Mouse (Mus musculus) cerebellum, postnatal 10 days (tissue): ENCODE data around the gene Ppp1r12c.

Experiments
- DNase-seq, 2 experiments: peaks; one replicate each; pipeline ENCODE4 v3.0.0; 2021; ENCODE audit warnings: mixed read lengths in 2 of 2

Ppp1r12c gene

DNA sequence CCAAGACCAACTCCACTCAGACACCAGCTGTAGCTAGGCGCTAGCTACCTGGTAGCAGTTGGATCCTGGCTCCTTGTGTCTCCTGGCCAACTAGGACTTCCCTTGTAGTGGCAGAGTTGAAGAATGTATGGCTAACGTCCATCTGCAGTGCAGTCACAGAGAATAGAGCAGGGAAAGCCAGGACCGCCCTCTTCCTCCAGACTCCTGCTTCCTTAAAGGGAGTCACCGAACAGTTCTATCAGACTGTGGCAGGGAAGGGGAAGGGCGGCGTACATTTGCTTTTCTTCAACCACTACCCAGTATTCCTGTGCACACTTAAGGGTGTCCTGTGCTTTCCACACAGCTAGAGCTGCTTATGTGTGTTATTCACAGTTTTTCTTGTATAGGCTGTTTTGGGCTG is 10.2 kb downstream of the Ppp1r12c start:
- DNase-seq, result no peak

DNA sequence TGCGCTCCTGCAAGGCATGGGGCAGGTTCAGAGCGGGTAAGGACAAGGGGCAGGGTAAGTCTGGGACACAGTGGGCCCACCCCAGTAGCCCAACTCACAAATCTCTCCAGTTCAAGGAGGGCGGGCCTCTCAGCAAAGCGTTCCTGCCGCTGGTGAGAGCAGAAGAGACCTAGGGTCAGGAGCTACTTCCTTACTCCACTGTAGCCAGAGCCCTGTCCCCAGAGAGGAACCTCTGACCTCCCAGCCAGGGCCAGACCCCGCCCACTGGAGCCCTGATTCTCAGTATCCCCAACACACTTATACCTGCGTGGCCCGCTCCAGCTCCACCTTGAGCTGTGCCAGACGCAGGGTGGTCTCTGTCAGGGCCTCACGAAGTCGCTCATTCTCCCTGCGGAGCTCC is 19.2 kb downstream of the Ppp1r12c start:
- DNase-seq, result no peak

DNA sequence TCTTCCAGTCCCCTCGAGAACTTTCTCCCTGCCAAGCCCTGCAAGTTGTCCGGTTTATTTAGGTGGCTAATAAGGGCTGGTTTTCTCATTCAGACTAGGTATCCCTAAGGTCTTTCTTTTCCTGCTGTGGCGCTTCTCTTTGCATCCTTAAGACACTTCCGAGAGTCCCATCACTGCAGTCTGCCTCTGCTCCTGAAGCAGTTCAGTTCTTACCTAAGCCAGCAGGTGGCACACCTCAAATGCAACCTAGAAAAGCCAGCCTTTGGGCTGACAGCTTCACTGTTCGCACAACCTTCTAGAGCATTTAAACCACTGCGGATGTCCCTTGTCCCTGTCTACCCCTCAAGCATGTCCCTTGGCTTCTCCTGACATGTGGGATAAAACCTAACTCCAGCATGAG is 21.8 kb downstream of the Ppp1r12c start:
- DNase-seq, result peak; percentile 64 to 74

DNA sequence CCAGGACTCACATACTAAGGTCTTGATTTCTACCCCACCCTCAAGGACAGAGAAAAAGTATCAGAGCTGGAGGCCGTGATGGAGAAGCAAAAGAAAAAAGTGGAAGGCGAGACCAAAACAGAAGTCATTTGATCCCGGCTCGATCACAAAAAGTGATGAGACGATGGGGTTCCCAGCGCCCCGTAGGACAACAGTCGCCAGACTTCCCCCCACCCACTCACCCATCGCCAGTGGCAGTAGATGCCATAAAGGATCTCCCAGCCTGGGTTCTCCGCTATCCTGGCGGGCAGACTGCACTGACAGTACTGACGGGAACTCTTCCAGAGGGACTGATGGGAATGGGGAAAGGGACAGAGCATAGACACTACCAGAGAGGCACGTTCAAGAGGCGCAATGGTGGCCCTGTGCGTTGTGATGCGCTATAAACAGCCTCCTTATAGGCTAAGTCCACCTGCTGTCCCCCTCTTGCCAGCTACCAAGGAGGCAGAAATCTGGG is 22.6 kb downstream of the Ppp1r12c start:
- peak in 1 of 2 experiments; percentile 28 for DNase-seq

DNA sequence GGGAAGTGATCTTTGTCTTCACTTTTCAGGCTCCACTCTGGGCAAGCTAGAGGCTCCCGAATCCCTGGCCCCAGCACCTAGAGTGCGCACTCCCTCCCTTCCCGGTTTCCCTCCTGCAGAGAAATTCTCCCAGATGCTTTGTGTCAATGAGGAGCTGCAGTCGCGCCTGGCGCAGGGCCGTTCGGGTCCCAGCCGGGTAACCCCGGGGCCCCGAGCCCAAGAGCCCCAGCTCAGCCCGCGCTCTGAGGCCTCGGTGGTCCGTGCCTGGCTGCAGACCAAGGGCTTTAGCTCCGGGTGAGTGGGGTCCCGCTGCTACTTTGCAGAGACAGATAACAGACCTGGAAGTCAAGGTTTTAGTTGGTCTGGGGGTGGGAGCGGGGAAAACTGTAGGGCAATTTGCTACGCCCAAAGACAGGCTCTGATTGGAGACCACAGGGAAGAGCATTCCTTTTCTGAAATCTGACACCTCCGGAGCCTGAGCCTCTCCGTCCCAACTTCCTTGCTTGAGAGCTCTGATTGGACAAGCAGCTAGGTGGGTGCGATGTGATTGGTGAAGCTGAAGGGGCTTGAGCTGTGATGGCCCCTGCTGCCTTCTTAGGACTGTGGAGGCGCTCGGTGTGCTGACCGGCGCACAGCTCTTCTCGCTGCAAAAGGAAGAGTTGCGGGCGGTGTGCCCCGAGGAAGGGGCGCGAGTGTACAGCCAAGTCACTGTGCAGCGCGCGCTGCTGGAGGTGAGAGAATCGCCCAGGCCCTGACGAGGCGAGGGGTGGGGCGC is 23.3 kb downstream of the Ppp1r12c start:
- DNase-seq, result peak; percentile 82 to 85

DNA sequence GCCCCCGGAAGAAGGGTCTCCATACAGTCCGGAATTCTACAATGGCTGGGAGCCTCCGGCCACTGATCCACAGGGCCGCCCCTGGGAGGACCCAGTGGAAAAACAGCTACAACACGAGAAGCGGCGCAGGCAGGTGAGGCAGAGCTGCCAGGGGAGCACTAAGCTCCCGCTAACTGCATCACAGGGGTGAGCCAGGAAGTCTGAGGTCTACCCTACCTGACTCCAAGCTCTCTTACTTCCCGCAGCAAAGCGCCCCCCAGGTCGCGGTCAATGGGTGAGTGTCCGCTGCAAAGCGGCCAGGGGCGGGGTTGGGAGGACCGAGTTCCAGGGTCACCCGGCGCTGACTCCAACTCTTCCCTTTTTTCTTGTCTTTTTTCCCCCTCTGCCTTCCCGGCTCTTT is 27.5 kb downstream of the Ppp1r12c start:
- peak in 1 of 2 experiments; percentile 17 for DNase-seq

DNA sequence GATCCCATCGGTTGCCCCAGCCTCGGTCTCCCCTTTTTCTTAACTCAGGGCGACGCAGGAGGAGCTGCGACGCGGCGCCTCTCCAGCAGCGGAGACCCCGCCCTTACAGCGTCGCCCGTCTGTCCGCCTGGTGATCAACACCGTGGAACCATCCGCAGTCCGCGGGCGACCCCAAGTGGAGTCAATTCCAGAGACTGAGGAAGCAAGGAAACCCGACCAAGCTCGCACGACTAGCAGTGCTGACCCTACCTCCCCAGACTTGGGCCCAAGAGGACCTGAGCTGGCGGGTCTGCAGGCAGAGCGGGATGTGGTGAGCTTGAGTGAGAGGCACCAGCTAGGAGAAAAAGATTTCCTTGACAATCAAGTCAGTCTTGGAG is 30.3 kb downstream of the Ppp1r12c start:
- peak; percentile 94 to 95 for DNase-seq

DNA sequence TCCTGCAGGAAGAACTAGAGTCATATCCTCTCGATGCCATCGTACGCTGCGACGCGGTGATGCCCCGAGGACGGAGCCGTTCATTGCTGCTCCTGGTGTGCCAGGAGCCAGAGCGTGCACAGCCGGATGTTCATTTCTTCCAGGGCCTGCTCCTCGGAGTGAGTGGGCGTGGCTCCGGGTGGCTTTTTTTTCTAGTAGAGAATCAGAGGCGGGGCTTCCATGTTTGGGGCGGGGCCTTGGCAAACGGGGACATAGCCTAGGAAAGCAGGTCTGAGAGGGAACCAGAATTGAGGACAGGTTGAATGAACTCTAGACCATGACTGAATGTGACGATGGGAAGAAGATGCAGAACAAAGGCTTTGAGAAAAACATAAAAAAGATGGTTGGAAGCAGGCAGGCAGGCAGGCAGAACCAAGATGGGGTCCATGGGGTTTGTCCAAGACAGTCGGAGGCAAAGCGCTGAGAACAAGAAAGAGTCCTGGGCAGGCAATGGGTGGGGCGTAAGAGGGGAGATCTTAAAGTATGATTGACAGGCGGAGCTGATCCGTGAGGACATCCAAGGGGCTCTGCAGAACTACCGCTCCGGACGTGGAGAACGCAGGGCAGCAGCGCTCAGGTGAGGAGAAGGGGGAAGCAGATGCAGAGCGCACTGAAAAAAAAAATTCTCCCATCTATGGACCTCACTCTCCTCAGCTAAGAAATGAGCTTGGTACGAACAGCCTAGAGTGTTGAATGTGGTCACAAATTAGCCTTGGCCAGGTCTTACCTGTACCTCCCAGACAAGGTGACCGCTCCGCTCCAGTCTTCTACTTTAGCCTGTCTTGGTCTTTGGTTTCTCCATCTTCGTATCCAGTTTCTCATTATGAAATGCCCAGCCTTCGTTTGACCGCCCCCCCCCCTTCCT is 31.0 kb downstream of the Ppp1r12c start:
- DNase-seq, result peak; percentile 84

DNA sequence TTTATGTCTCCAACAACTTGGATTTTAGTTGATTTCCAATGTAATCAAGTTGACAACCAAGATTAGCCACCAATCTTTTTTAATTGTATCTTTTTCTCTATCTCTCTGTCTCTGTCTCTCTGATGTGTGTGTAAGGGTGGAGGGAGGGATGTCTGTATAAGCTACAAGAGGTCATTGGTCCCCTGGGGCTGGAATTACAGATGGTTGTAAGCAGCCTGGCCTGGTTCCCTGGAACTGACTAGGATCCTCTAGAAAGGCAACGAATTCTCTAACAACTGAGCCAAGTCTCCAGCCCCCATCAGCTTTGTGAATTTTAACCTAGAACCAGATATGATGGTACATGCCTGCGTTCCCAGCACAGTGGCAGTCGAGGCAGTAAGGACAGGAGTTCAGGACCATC is 33.7 kb downstream of the Ppp1r12c start:
- DNase-seq, result peak; percentile 49 to 54

DNA sequence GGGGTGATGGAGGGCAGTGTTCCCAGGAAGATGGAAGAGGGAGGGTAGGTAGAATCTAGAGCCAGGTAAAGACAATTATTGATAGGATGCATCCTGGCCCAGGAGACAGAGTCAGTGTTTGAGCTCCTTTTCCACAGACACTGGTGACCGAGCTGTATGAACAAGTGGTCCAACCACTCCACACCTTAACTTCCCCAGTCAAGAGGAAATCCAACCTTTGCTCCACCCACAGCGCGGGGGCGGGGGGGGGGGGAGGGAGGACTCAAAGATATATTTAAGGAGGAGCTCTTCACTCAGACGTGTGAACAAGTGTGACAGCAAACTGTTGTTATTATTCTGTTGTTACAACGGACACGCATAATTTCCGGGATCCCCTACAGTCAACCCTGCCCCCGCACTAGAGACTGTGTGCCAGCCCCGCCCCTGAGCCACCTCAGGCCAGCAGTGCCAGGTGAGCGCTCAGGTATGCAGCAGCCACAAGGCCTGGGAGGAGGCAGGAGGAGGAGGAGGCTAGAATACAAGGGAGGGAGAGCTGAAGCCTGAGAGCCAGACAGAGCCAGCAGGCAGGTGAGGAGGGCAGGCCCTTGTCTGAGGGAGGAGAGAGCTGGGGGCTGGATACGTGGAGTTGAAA is 37.2 kb downstream of the Ppp1r12c start:
- no peak for DNase-seq

DNA sequence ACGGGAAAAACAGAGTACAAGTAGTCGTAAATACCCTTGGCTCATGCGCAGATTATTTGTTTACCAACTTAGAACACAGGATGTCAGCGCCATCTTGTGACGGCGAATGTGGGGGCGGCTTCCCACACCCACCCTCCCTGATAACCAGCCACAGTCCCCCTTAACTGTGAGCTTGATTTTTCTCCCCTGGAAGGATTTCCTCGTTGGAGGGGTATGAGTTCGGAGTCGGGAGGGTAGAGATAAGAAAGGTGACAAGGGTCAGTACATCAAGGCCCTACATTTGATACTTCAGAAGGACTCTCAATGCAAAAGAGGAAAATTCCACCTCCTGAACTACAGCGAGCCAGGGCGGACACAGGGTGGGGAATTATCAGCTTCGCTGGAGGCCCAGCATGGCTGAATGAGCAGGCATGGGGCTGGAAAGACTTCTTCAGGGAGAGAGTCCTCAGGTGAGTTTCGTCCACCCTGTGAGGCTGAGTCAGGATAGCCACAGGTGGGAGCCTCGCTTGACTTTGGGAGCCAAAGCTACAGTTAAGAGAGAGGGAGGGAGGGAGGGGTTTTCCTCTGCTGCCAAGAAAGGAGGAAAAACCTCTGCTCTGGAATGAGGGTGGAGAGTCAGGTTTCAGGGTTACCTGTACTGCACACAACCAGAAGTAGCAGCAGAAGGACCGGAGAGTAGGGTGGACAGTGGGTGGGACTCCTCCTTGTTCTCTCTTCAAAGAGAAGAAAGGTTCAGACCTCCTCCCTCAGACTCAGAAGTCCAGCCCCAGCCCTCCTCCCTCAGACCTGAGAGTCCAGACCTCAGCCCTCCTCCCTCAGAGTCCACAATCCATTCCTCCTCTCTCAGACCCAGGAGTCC is 40.7 kb downstream of the Ppp1r12c start, which contains the start of gene Eps8l1:
Gene Eps8l1, plus strand, starts transcription at position 99 of the 859 bp plus-strand sequence.
- DNase-seq, result no peak

DNA sequence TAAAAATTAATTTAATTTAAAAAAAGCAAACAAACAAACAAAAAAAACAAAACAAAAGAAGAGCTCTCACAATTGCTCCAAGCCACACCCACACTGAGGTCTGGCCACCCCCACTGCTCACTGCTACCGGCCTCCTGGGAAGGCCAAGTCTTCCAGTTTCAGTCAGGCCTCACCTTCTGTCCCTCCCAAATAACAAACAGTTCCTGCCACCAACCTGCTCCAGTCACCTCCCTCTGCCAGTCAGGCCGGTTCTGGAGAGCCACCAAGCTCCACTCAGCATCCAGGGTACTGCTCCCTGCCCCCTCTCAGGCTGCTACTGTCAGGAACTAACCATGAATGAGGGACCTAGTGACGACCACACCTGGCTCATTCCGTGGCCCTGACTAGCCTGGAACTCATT is 48.8 kb downstream of the Ppp1r12c start:
- no peak for DNase-seq

DNA sequence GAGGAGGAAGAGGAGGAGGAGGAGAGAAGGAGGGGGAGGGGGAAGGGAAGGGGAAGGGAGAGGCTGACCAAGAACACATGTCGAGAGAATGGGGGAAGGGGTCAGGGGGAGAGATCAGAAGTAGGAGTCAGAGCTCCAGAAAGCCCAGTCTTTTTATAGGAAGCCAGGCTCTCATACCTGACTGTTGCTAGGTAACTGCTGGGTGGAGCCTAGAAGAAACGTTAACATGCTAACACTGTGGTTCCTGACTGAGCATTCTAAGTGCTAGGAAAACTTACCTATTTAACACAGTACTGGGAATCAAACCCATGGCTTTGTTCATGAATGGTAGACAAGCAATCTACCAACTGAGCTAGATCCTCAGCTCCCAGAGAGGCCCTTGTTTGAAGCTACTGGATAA is 52.3 kb downstream of the Ppp1r12c start:
- DNase-seq, result no peak

DNA sequence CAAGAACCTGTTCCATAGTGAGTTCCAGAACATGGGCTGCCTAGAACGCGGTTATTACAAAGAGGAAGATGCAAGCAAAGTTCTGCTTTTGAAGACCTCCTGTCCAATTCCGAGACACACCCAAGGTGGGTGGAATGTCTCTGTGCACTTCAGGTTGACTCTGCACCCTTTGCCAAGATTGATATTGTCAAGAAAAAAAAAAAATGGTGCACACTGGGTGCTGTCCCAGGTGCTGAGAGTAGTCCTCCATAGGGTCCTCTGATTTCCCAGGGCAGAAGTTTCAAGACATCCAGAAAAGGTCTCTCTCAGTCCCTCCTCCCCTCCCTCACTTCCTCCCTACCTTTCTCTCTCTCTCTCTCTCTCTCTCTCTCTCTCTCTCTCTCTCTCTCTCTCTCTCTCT is 53.0 kb downstream of the Ppp1r12c start:
- no peak for DNase-seq

DNA sequence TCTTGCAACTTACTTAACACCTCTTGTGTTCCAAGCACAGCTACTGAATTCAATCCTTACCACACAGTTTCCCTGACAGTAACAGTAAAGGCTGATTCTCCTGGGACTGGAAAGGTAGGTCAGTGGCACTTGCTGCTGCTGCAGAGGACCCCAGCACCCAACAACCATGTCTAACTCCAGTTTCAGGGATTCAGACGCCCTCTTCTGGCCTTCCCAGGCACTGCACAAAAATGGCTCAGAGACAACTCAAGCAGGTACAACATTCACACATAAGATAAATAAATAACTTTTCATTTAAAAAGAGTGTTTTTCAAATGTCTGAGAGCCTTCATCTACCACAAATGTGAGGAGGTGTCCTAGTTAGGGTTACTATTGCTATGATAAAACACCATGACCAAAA is 54.3 kb downstream of the Ppp1r12c start:
- DNase-seq, result peak in 1 of 2 experiments; percentile 20

DNA sequence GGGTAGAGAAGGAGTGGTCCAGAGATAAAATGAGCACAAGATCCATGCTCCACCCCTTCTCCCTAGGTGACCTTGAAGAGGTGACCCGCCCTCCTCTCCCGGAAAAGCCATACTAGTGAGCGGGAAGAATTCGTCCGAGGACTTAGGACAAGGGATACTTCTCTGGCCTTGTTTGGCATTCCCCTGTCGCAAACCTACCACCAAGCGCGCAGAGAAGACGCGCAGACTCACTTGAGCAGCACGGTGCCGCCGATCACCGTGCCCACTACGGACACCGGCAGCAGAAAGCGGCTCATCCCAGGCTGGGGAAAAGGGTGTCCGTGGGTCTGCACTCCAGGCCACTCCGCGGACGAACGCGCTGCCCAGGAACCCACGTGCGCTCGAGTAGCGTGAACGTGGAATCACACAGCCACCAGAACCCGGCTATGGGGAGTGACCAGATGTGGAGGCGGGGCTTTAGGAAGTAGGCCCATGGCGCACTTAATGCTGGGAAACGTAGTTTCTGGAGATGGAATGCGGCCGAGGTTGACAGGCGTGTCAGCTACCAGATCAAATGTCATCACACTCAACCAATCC is 56.2 kb downstream of the Ppp1r12c start, which contains the start of gene Rdh13:
Gene Rdh13, minus strand, starts transcription at position 434 of the 576 bp plus-strand sequence.
- DNase-seq, result peak; percentile 95 to 96

DNA sequence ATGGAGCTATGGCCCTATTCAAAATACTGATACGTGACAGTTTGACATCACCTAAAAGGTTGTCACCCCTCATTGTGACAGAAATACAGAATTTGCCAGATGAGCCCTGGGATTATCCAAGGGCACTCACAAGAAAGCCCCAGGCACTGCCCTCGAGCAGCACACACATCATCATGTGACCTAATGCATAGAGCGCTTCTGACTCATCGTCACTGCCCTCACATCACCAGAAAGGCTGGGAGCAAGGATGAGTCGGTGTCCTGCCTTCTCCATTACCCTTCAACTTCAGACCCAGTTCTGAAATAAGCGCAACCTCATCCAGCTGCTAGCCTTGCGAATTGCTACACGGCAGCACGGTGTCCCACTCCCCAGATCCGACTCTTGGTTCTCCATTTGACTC is 60.9 kb downstream of the Ppp1r12c start:
- no peak for DNase-seq

DNA sequence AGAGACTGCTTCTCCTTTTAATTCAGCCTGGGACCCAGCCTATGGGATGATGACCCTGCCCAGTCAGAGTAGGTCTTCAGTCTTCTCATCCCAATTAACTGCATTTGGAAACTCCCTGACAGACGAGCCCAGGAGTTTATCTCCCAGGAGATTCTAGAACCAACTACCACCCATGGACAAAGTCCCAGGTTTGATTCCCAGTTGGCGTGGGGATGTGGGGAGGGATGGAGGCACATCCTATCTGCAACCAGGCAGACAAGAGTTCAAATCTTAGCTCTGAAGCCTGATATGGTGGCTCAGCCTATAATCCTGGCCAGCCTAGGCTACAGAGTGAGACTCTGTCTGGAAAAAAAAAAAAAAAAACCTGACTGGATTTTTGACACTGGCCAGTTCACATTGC is 63.8 kb downstream of the Ppp1r12c start:
- no peak for DNase-seq

DNA sequence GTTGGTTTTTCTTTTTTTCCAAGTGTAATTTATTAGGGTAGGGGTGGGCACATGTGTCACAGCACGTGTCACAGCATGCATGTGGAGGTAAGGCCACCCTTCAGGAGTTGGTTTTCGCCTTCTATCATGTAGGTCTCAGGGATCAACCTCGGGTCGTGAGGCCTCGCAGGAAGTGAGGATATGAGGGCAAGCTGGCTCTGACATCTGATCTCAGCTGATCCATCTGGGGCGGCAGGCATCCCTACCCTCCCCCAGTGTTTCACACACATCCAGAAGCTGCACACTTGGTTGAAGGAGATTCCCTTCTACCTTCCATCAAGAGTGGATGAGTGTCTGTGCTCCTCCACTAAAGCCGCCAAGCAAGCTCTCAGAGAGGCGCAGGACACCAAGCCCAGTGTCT is 69.5 kb downstream of the Ppp1r12c start:
- peak in 1 of 2 experiments; percentile 1 for DNase-seq

DNA sequence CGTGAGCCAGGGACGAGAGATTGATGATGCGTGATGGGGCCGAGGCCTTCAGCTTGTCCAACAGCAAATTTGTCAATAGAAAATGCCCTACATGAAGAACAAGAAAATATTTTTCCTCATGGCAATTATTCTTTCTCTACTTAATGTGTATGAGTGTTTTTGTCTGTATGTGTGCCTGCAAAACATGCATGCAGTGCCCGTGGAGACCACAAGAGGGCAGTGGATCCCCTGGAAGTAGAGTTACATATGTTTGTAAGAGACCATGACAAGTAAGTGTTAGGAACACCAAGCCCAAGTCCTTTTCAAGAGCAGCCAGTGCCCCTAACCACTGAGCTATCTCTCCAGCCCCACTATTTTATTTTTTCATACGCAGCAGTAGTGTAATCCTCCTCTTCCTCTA is 69.9 kb downstream of the Ppp1r12c start:
- DNase-seq, result peak; percentile 84 to 88
